Mouse (Mus musculus): ENCODE measurements around the gene Ldlr. TPM values are rescaled to one million over a fixed set of nuclear protein-coding genes. Genes with fewer than 3 reads are reported as not detected.

Ldlr gene
- polyA plus RNA-seq, 1 experiment from 2014 or later = 86.7 TPM

GRCm38 (mm10) chr9:21799010-21799350 lies 75.7 kb downstream of the Ldlr start:
- Histone ChIP-seq H3K27me3 (replicated peaks; ENCODE audit: control insufficient read depth, insufficient read depth, low read length) (no peaks in the 10 kb centered on the region), H3K9me3 (ENCODE audit: control insufficient read depth, low read length) (no peaks in the 10 kb centered on the region), H3K9ac (ENCODE audit: low read depth, low read length) (peak overlapping the region; percentile 90; the same call in 1 of the 2 replicates), H3K4me3 (ENCODE audit: low read length) (peak overlapping the region; percentile 84), H3K4me2 (ENCODE audit: low read depth, low read length) (peak overlapping the region; percentile 81), H3K4me1 (ENCODE audit: control insufficient read depth, insufficient read depth, low read length) (peaks cover 13% of the 10 kb centered on the region), H3K27ac (ENCODE audit: low read length) (peak overlapping the region; percentile 94), H3K36me3 (ENCODE audit: control insufficient read depth, insufficient read depth, low read length) (peaks cover 13% of the 10 kb centered on the region)
- WGBS = 35% methylated on average over 3 of the region's 3 CpGs
- ATAC-seq = no peak

Other genes starting within 250 kb of the Ldlr start
- 72.6 and 79.7 TPM in 2 replicates for gene Tmed1, start 213.2 kb upstream of the Ldlr start, polyA plus RNA-seq (2015; fragmentation: Nextera tagmentation; extraction: Ambion mirVana)
- gene AB124611, start 197.3 kb upstream of the Ldlr start, polyA plus RNA-seq (2015; fragmentation: Nextera tagmentation; extraction: Ambion mirVana) = 2.1 and 3.2 TPM in 2 replicates
- gene Carm1, start 176.6 kb upstream of the Ldlr start, polyA plus RNA-seq (2015; fragmentation: Nextera tagmentation; extraction: Ambion mirVana) = 14.3 and 15.1 TPM in 2 replicates
- gene Timm29, start 130.8 kb upstream of the Ldlr start, polyA plus RNA-seq (2015; fragmentation: Nextera tagmentation; extraction: Ambion mirVana) = 22.0 and 23.5 TPM in 2 replicates
- gene Yipf2, start 130.7 kb upstream of the Ldlr start, polyA plus RNA-seq (2015; fragmentation: Nextera tagmentation; extraction: Ambion mirVana) = 34.0 and 34.7 TPM in 2 replicates
- gene Smarca4, start 107.3 kb upstream of the Ldlr start, polyA plus RNA-seq (2015; fragmentation: Nextera tagmentation; extraction: Ambion mirVana) = 59.5 and 61.2 TPM in 2 replicates
- 85.5 and 106 TPM in 2 replicates for gene Spc24, start 36.8 kb downstream of the Ldlr start, polyA plus RNA-seq (2015; fragmentation: Nextera tagmentation; extraction: Ambion mirVana)
- gene Kank2, start 75.3 kb downstream of the Ldlr start, polyA plus RNA-seq (2015; fragmentation: Nextera tagmentation; extraction: Ambion mirVana) = 9.7 and 9.9 TPM in 2 replicates
- 17.3 and 18.4 TPM in 2 replicates for gene Angptl8, start 112.0 kb downstream of the Ldlr start, polyA plus RNA-seq (2015; fragmentation: Nextera tagmentation; extraction: Ambion mirVana)
- 23.3 and 24.7 TPM in 2 replicates for gene Dock6, start 129.2 kb downstream of the Ldlr start, polyA plus RNA-seq (2015; fragmentation: Nextera tagmentation; extraction: Ambion mirVana)
- gene Rab3d, start 194.7 kb downstream of the Ldlr start, polyA plus RNA-seq (2015; fragmentation: Nextera tagmentation; extraction: Ambion mirVana) = 47.5 and 47.9 TPM in 2 replicates
- gene Ccdc159, start 204.0 kb downstream of the Ldlr start, polyA plus RNA-seq (2015; fragmentation: Nextera tagmentation; extraction: Ambion mirVana) = 2.6 and 3.5 TPM in 2 replicates
- gene Tmem205, start 204.1 kb downstream of the Ldlr start, polyA plus RNA-seq (2015; fragmentation: Nextera tagmentation; extraction: Ambion mirVana) = 93.9 and 97.0 TPM in 2 replicates
- gene Plppr2, start 213.6 kb downstream of the Ldlr start, polyA plus RNA-seq (2015; fragmentation: Nextera tagmentation; extraction: Ambion mirVana) = 5.2 and 6.2 TPM in 2 replicates
- 5.9 and 6.5 TPM in 2 replicates for gene Swsap1, start 232.3 kb downstream of the Ldlr start, polyA plus RNA-seq (2015; fragmentation: Nextera tagmentation; extraction: Ambion mirVana)
- gene Epor, start 240.0 kb downstream of the Ldlr start, polyA plus RNA-seq (2015; fragmentation: Nextera tagmentation; extraction: Ambion mirVana) = 4.8 and 6.4 TPM in 2 replicates

All from intestine, embryonic 16.5 days (tissue).